Mouse (Mus musculus) liver, embryonic 12.5 days (tissue): ENCODE results near the gene Elmod3. TPM values are rescaled to one million over a fixed set of nuclear protein-coding genes. Genes with fewer than 3 reads are reported as not detected.
"Not testable (repeated sequence)": the region's sequence is repeated elsewhere in the genome, so short reads cannot be mapped to it uniquely, and the experiment has no call there.

ENCODE experiments used
- ATAC-seq: fragments of 200-750 bp; cut with Nextera tagmentation; 2 replicates; pipeline ENCODE4 v1.8.0; 2017; ENCODE audit warnings: moderate number of reproducible peaks, mild to moderate bottlenecking, moderate library complexity
- H3K27ac ChIP-seq: fragments of 300-500 bp; sonication (generic); 2 replicates; pipeline ENCODE4 v1.5.1; 2016; ENCODE audit warnings: mild to moderate bottlenecking
- H3K27me3 ChIP-seq: fragments of 300-500 bp; sonication (generic); replicated peaks from 2 replicates; pipeline ENCODE4 v1.6.1; 2016; ENCODE audit warnings: mild to moderate bottlenecking, moderate library complexity
- H3K36me3 ChIP-seq: fragments of 300-500 bp; sonication (generic); 2 replicates; pipeline ENCODE4 v1.6.1; 2016; ENCODE audit warnings: mild to moderate bottlenecking, moderate library complexity
- H3K4me1 ChIP-seq: fragments of 300-500 bp; sonication (generic); 2 replicates; pipeline ENCODE4 v1.6.1; 2016
- H3K4me2 ChIP-seq: fragments of 300-500 bp; sonication (generic); 2 replicates; pipeline ENCODE4 v1.6.1; 2016; ENCODE audit warnings: mild to moderate bottlenecking, moderate library complexity
- H3K4me3 ChIP-seq: fragments of 300-500 bp; sonication (generic); 2 replicates; pipeline ENCODE4 v1.5.1; 2016; ENCODE audit warnings: mild to moderate bottlenecking, moderate library complexity
- H3K9ac ChIP-seq: fragments of 300-500 bp; sonication (generic); 2 replicates; pipeline ENCODE4 v1.6.1; 2016; ENCODE audit warnings: mild to moderate bottlenecking, moderate library complexity
- H3K9me3 ChIP-seq: fragments of 300-500 bp; sonication (generic); replicated peaks from 2 replicates; pipeline ENCODE4 v1.6.1; 2016; ENCODE audit warnings: mild to moderate bottlenecking, moderate library complexity
- WGBS: fragments of 180-500 bp; shearing (Covaris S2); methylation state at CpG from one replicate; pipeline ENCODE4 v1.1.7; 2016; ENCODE audit not compliant: insufficient replicate concordance; 5-methylcytosine and 5-hydroxymethylcytosine counted together
- polyA plus RNA-seq: library from polyadenylated mRNA; unstranded; fragments of >200 nt; fragmentation: Nextera tagmentation; extraction: Ambion mirVana; gene quantifications from 2 replicates; pipeline ENCODE4 v1.2.1, GENCODE M21; 2016

Gene Elmod3
- polyA plus RNA-seq, 1 experiment from 2014 or later: 7.6 TPM

- H3K36me3 ChIP-seq: peaks cover 6% of the 10 kb centered on the region; the same call in 1 of the 2 replicates
- WGBS: 3% methylated on average over 23 of the region's 23 CpGs
- no peaks in the 10 kb centered on the region for H3K27me3 ChIP-seq
- H3K27ac ChIP-seq: peak within 1 kb of the TSS; percentile 46
- H3K4me2 ChIP-seq: peak within 1 kb of the TSS; percentile 71
- peak within 1 kb of the TSS; percentile 65 for H3K9ac ChIP-seq
- no peaks in the 10 kb centered on the region for H3K9me3 ChIP-seq
- peaks cover 30% of the 10 kb centered on the region for H3K4me1 ChIP-seq
- H3K4me3 ChIP-seq: peak within 1 kb of the TSS; percentile 55
- peak; percentile 32; the same call in 1 of the 2 replicates for ATAC-seq
These were observed 53.8 kb downstream of the Elmod3 start, which contains the start of gene Capg for GRCm38 (mm10) chr6:72544283-72544987. Capg (plus strand) TSS chr6:72544391.

GRCm38 (mm10) chr6:72543265-72543850 is 54.9 kb downstream of the Elmod3 start:
- Histone ChIP-seq H3K4me1 (peaks cover 29% of the 10 kb centered on the region), H3K4me3 (no peak overlapping the region), H3K27ac (no peak overlapping the region), H3K9me3 (no peaks in the 10 kb centered on the region), H3K27me3 (no peaks in the 10 kb centered on the region), H3K36me3 (peaks cover 6% of the 10 kb centered on the region; the same call in 1 of the 2 replicates), H3K9ac (no peak overlapping the region), H3K4me2 (no peak overlapping the region)
- ATAC-seq: no peak
- 83% methylated on average over 12 of the region's 12 CpGs for WGBS

DNA sequence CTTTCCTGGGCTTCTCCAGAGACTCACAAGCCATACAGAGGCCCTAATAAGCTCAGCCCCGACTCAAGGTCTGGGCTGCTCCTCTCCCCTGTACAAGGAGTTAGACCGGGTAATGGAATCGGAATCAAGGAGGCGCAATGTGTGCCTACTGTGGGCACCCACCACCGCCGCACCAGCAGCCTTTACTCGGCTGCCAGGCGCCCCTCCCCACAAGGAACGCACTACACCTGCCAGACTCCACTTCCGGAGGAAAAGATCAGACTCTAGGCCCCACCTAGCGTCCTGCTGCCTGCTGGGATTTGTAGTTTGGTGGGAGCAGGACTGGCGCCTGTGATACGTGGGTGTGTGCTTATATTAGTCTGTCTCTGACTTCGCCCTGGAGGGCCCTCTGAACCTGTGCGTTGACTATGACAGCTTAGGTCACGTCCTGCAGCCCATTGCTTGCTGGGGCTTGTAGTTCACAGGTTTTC is 59.6 kb downstream of the Elmod3 start:
- 6% methylated on average over 16 of the region's 16 CpGs for WGBS
- peak; percentile 99 for ATAC-seq
- peak overlapping the region; percentile 78 for H3K4me2 ChIP-seq
- H3K4me1 ChIP-seq: peaks cover 31% of the 10 kb centered on the region
- no peaks in the 10 kb centered on the region for H3K27me3 ChIP-seq
- no peaks in the 10 kb centered on the region for H3K9me3 ChIP-seq
- H3K9ac ChIP-seq: peak overlapping the region; percentile 74
- H3K36me3 ChIP-seq: no peaks in the 10 kb centered on the region
- H3K27ac ChIP-seq: peak overlapping the region; percentile 55
- H3K4me3 ChIP-seq: peak overlapping the region; percentile 66

DNA sequence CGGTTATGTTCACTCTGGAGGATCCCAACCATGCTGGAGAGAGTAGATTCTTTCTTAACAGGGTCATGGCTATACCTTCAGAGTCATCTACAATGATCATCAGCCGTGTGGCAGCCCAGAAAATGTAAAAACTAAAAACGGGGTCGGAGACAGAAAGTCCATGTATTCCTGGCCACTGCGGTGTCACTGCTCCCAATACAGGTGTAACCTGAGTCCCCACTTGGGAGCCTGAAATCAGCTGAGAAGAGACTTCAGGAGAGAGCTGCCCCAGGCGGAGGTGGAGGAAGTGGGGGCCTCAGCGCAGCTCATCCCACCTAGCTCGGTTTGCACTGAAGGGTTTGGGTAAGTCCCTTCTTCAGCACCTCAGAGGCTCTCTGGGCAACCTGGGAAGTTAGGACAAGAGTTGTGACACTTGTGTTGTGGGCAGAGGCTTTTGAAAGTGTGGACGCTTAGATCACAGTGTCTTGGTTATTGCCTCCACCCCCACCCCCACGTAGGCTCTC is 60.2 kb downstream of the Elmod3 start:
- Histone ChIP-seq H3K9me3 (no peaks in the 10 kb centered on the region), H3K4me1 (peaks cover 31% of the 10 kb centered on the region), H3K4me3 (peak overlapping the region; percentile 66), H3K27me3 (no peaks in the 10 kb centered on the region), H3K36me3 (no peaks in the 10 kb centered on the region), H3K27ac (peak overlapping the region; percentile 55), H3K4me2 (peak overlapping the region; percentile 78), H3K9ac (peak overlapping the region; percentile 74)
- WGBS: 49% methylated on average over 10 of the region's 10 CpGs
- ATAC-seq: no peak

GRCm38 (mm10) chr6:72535165-72535564 is 63.0 kb downstream of the Elmod3 start:
- no peak for ATAC-seq
- H3K4me3 ChIP-seq: no peak overlapping the region; the same call in 1 of the 2 replicates

DNA sequence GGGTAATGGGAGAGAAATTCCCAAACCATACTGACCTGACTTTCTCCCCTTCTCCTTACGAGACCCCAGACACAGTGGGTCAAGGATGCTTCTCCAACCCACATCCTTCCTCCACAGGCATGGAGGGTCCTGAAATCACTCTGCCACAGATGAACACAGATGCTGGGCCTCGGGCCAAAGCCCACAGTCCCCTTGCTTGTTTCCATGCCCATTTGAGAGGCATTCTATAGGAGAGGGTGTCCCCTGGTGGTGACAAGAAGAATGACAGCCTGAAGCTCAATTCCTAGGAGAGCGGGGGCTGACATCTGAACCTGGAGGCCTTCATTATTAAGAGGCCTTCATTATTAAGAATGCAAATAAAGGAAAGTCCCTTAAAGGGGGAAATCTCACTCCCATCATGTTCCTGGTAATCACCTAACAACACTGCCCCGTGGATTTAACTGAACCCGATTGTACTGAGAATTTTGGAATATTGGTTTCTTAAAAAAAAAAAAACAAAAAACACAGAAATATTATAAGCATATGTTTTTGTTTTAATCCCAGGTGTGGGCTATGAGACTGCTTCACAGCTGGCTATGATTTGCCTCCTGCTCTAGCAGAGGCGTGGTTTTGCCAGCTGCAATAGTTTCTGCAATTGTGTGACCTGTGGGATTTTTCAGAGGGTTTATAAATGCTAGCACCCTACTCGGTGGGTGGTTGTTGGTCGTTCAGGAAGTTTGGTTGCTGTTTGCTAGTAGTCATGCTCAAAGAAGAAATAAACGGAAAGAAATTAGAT is 64.0 kb downstream of the Elmod3 start:
- no peak for ATAC-seq
- H3K4me2 ChIP-seq: no peak overlapping the region
- H3K4me3 ChIP-seq: no peak overlapping the region
- WGBS: 37% methylated on average over 9 of the region's 9 CpGs
- peak overlapping the region; percentile 48; the same call in 1 of the 2 replicates for H3K27ac ChIP-seq
- peaks cover 30% of the 10 kb centered on the region for H3K4me1 ChIP-seq
- no peaks in the 10 kb centered on the region for H3K36me3 ChIP-seq
- no peaks in the 10 kb centered on the region for H3K9me3 ChIP-seq
- no peak overlapping the region for H3K9ac ChIP-seq
- H3K27me3 ChIP-seq: no peaks in the 10 kb centered on the region

More at GRCm38 (mm10) chr6:72535165-72535564, 63.0 kb downstream of the Elmod3 start:
- Histone ChIP-seq H3K9ac (0 out of 2 replicates have a peak overlapping the region, but pooled peaks have one; percentile 30), H3K27me3 (no peaks in the 10 kb centered on the region), H3K36me3 (no peaks in the 10 kb centered on the region), H3K4me1 (peaks cover 31% of the 10 kb centered on the region), H3K9me3 (no peaks in the 10 kb centered on the region), H3K27ac (peak overlapping the region; percentile 45; the same call in 1 of the 2 replicates), H3K4me2 (peak overlapping the region; percentile 59)
- WGBS: 3% methylated on average over 9 of the region's 9 CpGs

GRCm38 (mm10) chr6:72533555-72533954 is 64.7 kb downstream of the Elmod3 start:
- 57% methylated on average over 1 of the region's 1 CpGs for WGBS
- not testable (repeated sequence) for H3K27ac ChIP-seq, H3K27me3 ChIP-seq, H3K4me3 ChIP-seq, ATAC-seq, H3K4me2 ChIP-seq, H3K9ac ChIP-seq, H3K36me3 ChIP-seq, H3K9me3 ChIP-seq
- peaks cover 24% of the 10 kb centered on the region for H3K4me1 ChIP-seq

DNA sequence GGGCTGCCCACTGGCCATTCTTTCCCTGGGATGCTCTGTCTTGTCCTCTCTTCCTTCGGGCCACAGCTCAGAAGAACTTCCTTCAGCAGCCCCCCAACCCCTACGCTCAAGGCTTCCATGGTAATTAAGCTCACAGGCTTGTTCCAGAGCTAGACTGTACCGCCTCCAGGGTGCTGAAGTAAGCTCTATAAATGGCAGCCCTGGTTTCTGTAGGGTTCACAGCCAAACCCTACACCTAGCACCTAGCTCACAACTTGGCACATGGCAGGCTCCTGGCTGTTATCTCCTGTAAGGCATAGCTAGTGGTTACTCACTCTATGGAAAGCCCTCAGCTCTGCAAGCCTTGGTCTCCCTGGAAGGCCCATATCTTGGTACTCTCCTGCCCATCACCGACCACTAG is 65.6 kb downstream of the Elmod3 start:
- Histone ChIP-seq H3K27me3 (no peaks in the 10 kb centered on the region), H3K4me3 (no peak overlapping the region), H3K9me3 (no peaks in the 10 kb centered on the region), H3K27ac (no peak overlapping the region), H3K9ac (no peak overlapping the region), H3K4me1 (peaks cover 17% of the 10 kb centered on the region), H3K36me3 (no peaks in the 10 kb centered on the region), H3K4me2 (no peak overlapping the region)
- 60% methylated on average over 4 of the region's 4 CpGs for WGBS
- no peak for ATAC-seq

DNA sequence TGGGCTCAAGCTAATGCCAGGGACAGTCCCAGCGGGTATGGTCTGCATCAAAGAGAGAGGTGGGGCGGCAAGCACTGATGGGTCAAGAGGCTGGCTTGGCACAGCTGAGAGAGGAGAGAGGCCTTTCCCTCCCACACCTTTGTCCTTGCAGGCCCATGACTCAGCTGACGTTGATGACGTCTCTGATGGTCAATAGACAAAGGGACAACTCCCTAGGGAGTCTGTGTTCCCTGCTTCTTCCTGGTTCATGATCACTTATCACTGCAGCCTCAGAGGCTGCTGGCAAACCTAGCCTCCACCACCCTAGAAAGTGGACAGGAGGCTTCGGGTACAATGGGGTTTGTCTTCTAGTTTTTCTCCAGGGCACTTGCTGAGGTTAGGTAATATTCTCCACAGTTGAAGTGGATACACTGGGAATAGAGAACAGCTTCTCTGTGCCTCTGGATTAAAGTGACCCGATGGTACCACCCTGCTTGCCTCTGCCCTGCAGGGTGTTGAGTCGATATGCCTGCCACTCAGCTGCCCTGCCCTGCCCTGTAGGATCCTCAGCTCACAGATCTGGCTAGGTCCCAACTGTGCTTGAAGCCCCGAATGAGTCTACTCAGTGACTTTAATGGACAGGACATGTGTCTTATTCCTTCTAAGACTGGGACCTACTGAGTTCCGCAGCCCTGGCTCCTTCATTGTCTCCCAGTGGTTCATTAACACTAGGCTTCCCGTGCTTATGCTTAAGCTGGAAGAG is 69.6 kb downstream of the Elmod3 start:
- 67% methylated on average over 10 of the region's 10 CpGs for WGBS
- Histone ChIP-seq H3K9ac (no peak overlapping the region), H3K36me3 (no peaks in the 10 kb centered on the region), H3K4me3 (no peak overlapping the region), H3K9me3 (no peaks in the 10 kb centered on the region), H3K4me2 (no peak overlapping the region), H3K27me3 (no peaks in the 10 kb centered on the region), H3K27ac (no peak overlapping the region), H3K4me1 (no peaks in the 10 kb centered on the region)
- ATAC-seq: no peak

DNA sequence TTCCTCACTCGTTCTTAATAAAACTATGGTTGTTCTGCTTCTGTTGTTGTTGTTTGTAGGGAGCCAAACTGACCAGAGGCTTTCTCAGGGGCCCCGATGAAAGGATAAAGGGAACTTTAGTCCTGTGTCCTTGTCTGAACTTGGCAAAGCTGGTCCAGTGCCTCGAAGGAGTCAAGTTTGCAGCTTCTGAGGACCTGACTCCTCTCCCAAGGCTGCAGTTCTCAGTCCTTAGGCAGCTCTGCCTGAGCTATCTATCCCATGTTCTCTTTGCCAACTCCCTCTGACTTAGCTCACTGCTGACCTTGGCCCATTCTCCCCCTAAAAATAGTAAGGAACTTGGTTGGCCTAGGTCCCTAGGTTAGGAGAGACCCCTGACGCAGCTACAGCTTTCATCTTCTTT is 71.1 kb downstream of the Elmod3 start:
- ATAC-seq: no peak

DNA sequence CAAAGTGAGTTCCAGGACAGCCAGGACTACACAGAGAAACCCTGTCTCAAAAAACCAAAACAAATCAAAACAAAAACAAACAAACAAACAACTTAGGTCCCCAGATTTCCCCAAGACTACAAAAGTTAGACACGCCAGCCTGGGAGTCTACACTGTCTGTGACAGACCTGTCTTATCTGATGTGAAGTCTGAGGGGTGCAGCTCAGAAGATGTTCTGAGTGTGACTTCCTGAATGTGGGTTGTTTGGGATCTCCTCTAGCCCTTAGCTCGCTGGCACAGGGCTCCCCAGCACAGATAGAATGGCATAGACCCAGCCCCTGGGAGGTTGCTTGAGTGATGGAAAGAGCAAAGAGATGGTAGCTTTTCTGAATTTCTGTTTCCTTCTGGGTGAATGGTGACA is 74.1 kb downstream of the Elmod3 start:
- Histone ChIP-seq H3K27ac (no peak overlapping the region), H3K36me3 (no peaks in the 10 kb centered on the region), H3K4me2 (no peak overlapping the region), H3K27me3 (peaks cover 5% of the 10 kb centered on the region; the same call in 1 of the 2 replicates), H3K9ac (no peak overlapping the region), H3K9me3 (no peaks in the 10 kb centered on the region), H3K4me3 (no peak overlapping the region), H3K4me1 (0 out of 2 replicates have a peak, but pooled peaks cover 7% of the 10 kb centered on the region)
- no peak for ATAC-seq
- 33% methylated on average over 2 of the region's 2 CpGs for WGBS

More for the DNA sequence above, 71.1 kb downstream of the Elmod3 start:
- Histone ChIP-seq H3K27ac (no peak overlapping the region), H3K4me2 (no peak overlapping the region), H3K9me3 (no peaks in the 10 kb centered on the region), H3K27me3 (no peaks in the 10 kb centered on the region), H3K36me3 (no peaks in the 10 kb centered on the region), H3K4me1 (0 out of 2 replicates have a peak, but pooled peaks cover 3% of the 10 kb centered on the region), H3K4me3 (no peak overlapping the region), H3K9ac (no peak overlapping the region)
- 68% methylated on average over 4 of the region's 4 CpGs for WGBS
